Mouse (Mus musculus): ENCODE measurements at regions not wholly inside any gene's neighbourhood (a gene's known extent, or its start where the extent isn't known, plus 50 kb on each side); places are given as distances from the start of the nearest gene placed in this dataset.

- under 1% methylated on average over 11 of the region's 11 CpGs for WGBS
- Histone ChIP-seq H3K36me3 (ENCODE audit: control insufficient read depth, insufficient read depth, low read length) (no peaks in the 10 kb centered on the region), H3K4me2 (ENCODE audit: low read depth, low read length, severe bottlenecking) (peak overlapping the region; percentile 48), H3K9ac (ENCODE audit: low read length) (0 out of 2 replicates have a peak overlapping the region, but pooled peaks have one; percentile 20), H3K4me1 (replicated peaks; ENCODE audit: control insufficient read depth, insufficient read depth, low read length) (no peaks in the 10 kb centered on the region), H3K9me3 (ENCODE audit: control insufficient read depth, low read length) (no peaks in the 10 kb centered on the region), H3K27ac (ENCODE audit: low read depth, low read length) (no peak overlapping the region), H3K4me3 (ENCODE audit: low read depth, low read length) (peak overlapping the region; percentile 14; the same call in 1 of the 2 replicates), H3K27me3 (ENCODE audit: control insufficient read depth, insufficient read depth, low read length) (no peaks in the 10 kb centered on the region)
- DNase-seq (ENCODE audit: low spot score) (peak; percentile 82), ATAC-seq (replicated peaks; ENCODE audit: low FRiP score) (peak; percentile 69)
Observed at GRCm38 (mm10) chr2:74300366-74300791, 278.9 kb downstream of the Lnpk start.

- Histone ChIP-seq H3K4me1 (replicated peaks; ENCODE audit: control insufficient read depth, insufficient read depth, low read length) (no peaks in the 10 kb centered on the region), H3K4me3 (ENCODE audit: low read depth, low read length) (no peak overlapping the region), H3K4me2 (ENCODE audit: low read depth, low read length, severe bottlenecking) (no peak overlapping the region), H3K9me3 (ENCODE audit: control insufficient read depth, low read length) (no peaks in the 10 kb centered on the region), H3K27me3 (ENCODE audit: control insufficient read depth, insufficient read depth, low read length) (no peaks in the 10 kb centered on the region), H3K27ac (ENCODE audit: low read depth, low read length) (no peak overlapping the region), H3K9ac (ENCODE audit: low read length) (no peak overlapping the region), H3K36me3 (ENCODE audit: control insufficient read depth, insufficient read depth, low read length) (no peaks in the 10 kb centered on the region)
- DNase-seq (ENCODE audit: low spot score) (no peak), ATAC-seq (replicated peaks; ENCODE audit: low FRiP score) (no peak)
- 92% methylated on average over 7 of the region's 7 CpGs for WGBS
Observed at GRCm38 (mm10) chr2:74292641-74293040, 286.6 kb downstream of the Lnpk start.

GRCm38 (mm10) chr2:74291416-74292396, 287.5 kb downstream of the Lnpk start:
- Histone ChIP-seq H3K36me3 (ENCODE audit: control insufficient read depth, insufficient read depth, low read length) (no peaks in the 10 kb centered on the region), H3K9ac (ENCODE audit: low read length) (no peak overlapping the region), H3K4me1 (replicated peaks; ENCODE audit: control insufficient read depth, insufficient read depth, low read length) (no peaks in the 10 kb centered on the region), H3K27ac (ENCODE audit: low read depth, low read length) (no peak overlapping the region), H3K4me2 (ENCODE audit: low read depth, low read length, severe bottlenecking) (no peak overlapping the region), H3K9me3 (ENCODE audit: control insufficient read depth, low read length) (no peaks in the 10 kb centered on the region), H3K4me3 (ENCODE audit: low read depth, low read length) (no peak overlapping the region), H3K27me3 (ENCODE audit: control insufficient read depth, insufficient read depth, low read length) (no peaks in the 10 kb centered on the region)
- DNase-seq (ENCODE audit: low spot score) = no peak
- peak; percentile 58; the same call in 1 of the 2 replicates for ATAC-seq (replicated peaks; ENCODE audit: low FRiP score)
- 80% methylated on average over 8 of the region's 8 CpGs for WGBS

GRCm38 (mm10) chr2:74285624-74286023, 293.6 kb downstream of the Lnpk start:
- Histone ChIP-seq H3K36me3 (ENCODE audit: control insufficient read depth, insufficient read depth, low read length) (no peaks in the 10 kb centered on the region), H3K9me3 (ENCODE audit: control insufficient read depth, low read length) (no peaks in the 10 kb centered on the region), H3K4me3 (ENCODE audit: low read depth, low read length) (no peak overlapping the region), H3K4me1 (replicated peaks; ENCODE audit: control insufficient read depth, insufficient read depth, low read length) (no peaks in the 10 kb centered on the region), H3K4me2 (ENCODE audit: low read depth, low read length, severe bottlenecking) (no peak overlapping the region), H3K27ac (ENCODE audit: low read depth, low read length) (no peak overlapping the region), H3K27me3 (ENCODE audit: control insufficient read depth, insufficient read depth, low read length) (no peaks in the 10 kb centered on the region), H3K9ac (ENCODE audit: low read length) (no peak overlapping the region)
- WGBS = 89% methylated on average over 4 of the region's 4 CpGs
- no peak for ATAC-seq (replicated peaks; ENCODE audit: low FRiP score)
- DNase-seq (ENCODE audit: low spot score) = no peak

GRCm38 (mm10) chr2:74264963-74265362, 314.3 kb downstream of the Lnpk start:
- Histone ChIP-seq H3K9me3 (ENCODE audit: control insufficient read depth, low read length) (no peaks in the 10 kb centered on the region), H3K36me3 (ENCODE audit: control insufficient read depth, insufficient read depth, low read length) (no peaks in the 10 kb centered on the region), H3K4me3 (ENCODE audit: low read depth, low read length) (no peak overlapping the region), H3K27me3 (ENCODE audit: control insufficient read depth, insufficient read depth, low read length) (no peaks in the 10 kb centered on the region), H3K4me1 (replicated peaks; ENCODE audit: control insufficient read depth, insufficient read depth, low read length) (no peaks in the 10 kb centered on the region), H3K27ac (ENCODE audit: low read depth, low read length) (no peak overlapping the region), H3K4me2 (ENCODE audit: low read depth, low read length, severe bottlenecking) (no peak overlapping the region), H3K9ac (ENCODE audit: low read length) (no peak overlapping the region)
- no peak for ATAC-seq (replicated peaks; ENCODE audit: low FRiP score)
- WGBS = 92% methylated on average over 6 of the region's 6 CpGs
- DNase-seq (ENCODE audit: low spot score) = no peak

- no peak overlapping the region for H3K4me2 ChIP-seq (ENCODE audit: low read depth, low read length, severe bottlenecking)
- H3K36me3 ChIP-seq (ENCODE audit: control insufficient read depth, insufficient read depth, low read length) = no peaks in the 10 kb centered on the region
- whole genome bisulfite sequencing = 73% methylated on average over 8 of the region's 8 CpGs
- no peak overlapping the region for H3K27ac ChIP-seq (ENCODE audit: low read depth, low read length)
- DNase-seq (ENCODE audit: low spot score) (no peak), ATAC-seq (replicated peaks; ENCODE audit: low FRiP score) (no peak)
- H3K4me1 ChIP-seq (replicated peaks; ENCODE audit: control insufficient read depth, insufficient read depth, low read length) = no peaks in the 10 kb centered on the region
- H3K4me3 ChIP-seq (ENCODE audit: low read depth, low read length) = no peak overlapping the region
- H3K9ac ChIP-seq (ENCODE audit: low read length) = no peak overlapping the region
- H3K27me3 ChIP-seq (ENCODE audit: control insufficient read depth, insufficient read depth, low read length) = no peaks in the 10 kb centered on the region
- no peaks in the 10 kb centered on the region for H3K9me3 ChIP-seq (ENCODE audit: control insufficient read depth, low read length)
Observed at GRCm38 (mm10) chr2:74257034-74257781, 322.0 kb downstream of the Lnpk start.

GRCm38 (mm10) chr2:74247521-74247920, 331.7 kb downstream of the Lnpk start:
- no peaks in the 10 kb centered on the region for H3K36me3 ChIP-seq (ENCODE audit: control insufficient read depth, insufficient read depth, low read length)
- H3K9me3 ChIP-seq (ENCODE audit: control insufficient read depth, low read length) = no peaks in the 10 kb centered on the region
- H3K27me3 ChIP-seq (ENCODE audit: control insufficient read depth, insufficient read depth, low read length) = no peaks in the 10 kb centered on the region
- DNase-seq (ENCODE audit: low spot score) = no peak
- H3K4me2 ChIP-seq (ENCODE audit: low read depth, low read length, severe bottlenecking) = no peak overlapping the region
- no peak overlapping the region for H3K9ac ChIP-seq (ENCODE audit: low read length)
- H3K4me3 ChIP-seq (ENCODE audit: low read depth, low read length) = no peak overlapping the region
- WGBS = 92% methylated on average over 3 of the region's 3 CpGs
- ATAC-seq (replicated peaks; ENCODE audit: low FRiP score) = no peak
- H3K4me1 ChIP-seq (replicated peaks; ENCODE audit: control insufficient read depth, insufficient read depth, low read length) = no peaks in the 10 kb centered on the region
- no peak overlapping the region for H3K27ac ChIP-seq (ENCODE audit: low read depth, low read length)

- no peak overlapping the region for H3K27ac ChIP-seq (ENCODE audit: low read depth, low read length)
- no peaks in the 10 kb centered on the region for H3K36me3 ChIP-seq (ENCODE audit: control insufficient read depth, insufficient read depth, low read length)
- no peaks in the 10 kb centered on the region for H3K4me1 ChIP-seq (replicated peaks; ENCODE audit: control insufficient read depth, insufficient read depth, low read length)
- no peak overlapping the region for H3K4me2 ChIP-seq (ENCODE audit: low read depth, low read length, severe bottlenecking)
- no peaks in the 10 kb centered on the region for H3K9me3 ChIP-seq (ENCODE audit: control insufficient read depth, low read length)
- no peak overlapping the region for H3K4me3 ChIP-seq (ENCODE audit: low read depth, low read length)
- no peak for ATAC-seq (replicated peaks; ENCODE audit: low FRiP score)
- no peak overlapping the region for H3K9ac ChIP-seq (ENCODE audit: low read length)
- 83% methylated on average over 4 of the region's 4 CpGs for WGBS
- H3K27me3 ChIP-seq (ENCODE audit: control insufficient read depth, insufficient read depth, low read length) = no peaks in the 10 kb centered on the region
- DNase-seq (ENCODE audit: low spot score) = no peak
Observed at GRCm38 (mm10) chr2:74246631-74247030, 332.6 kb downstream of the Lnpk start.
